Mouse (Mus musculus) yolk sac, embryonic 10.5 days (tissue): ENCODE results near the gene G6pdx.

Experiments used
- DNase-seq: peaks from one replicate; pipeline ENCODE4 v3.0.0-alpha.2; 2017; ENCODE audit warnings: low spot score

Gene G6pdx

GRCm38 (mm10) chrX:74428826-74429276 lies at the start of gene G6pdx:
G6pdx (minus strand) TSS chrX:74429194.
- DNase-seq: peak; percentile 88

GRCm38 (mm10) chrX:74452773-74453172 lies 23.8 kb upstream of the G6pdx start:
- DNase-seq: no peak

GRCm38 (mm10) chrX:74451157-74451912 lies 22.3 kb upstream of the G6pdx start:
- no peak for DNase-seq

GRCm38 (mm10) chrX:74429290-74429821 lies 362 bp upstream of the G6pdx start:
- peak; percentile 66 for DNase-seq

GRCm38 (mm10) chrX:74428146-74428825 lies 708 bp downstream of the G6pdx start:
- DNase-seq: no peak

GRCm38 (mm10) chrX:74427116-74427515 lies 1.9 kb downstream of the G6pdx start:
- DNase-seq: no peak

GRCm38 (mm10) chrX:74426256-74426655 lies 2.7 kb downstream of the G6pdx start:
- no peak for DNase-seq

- peak; percentile 12 for DNase-seq
Observed at GRCm38 (mm10) chrX:74425195-74425594, 3.8 kb downstream of the G6pdx start.

- peak; percentile 71 for DNase-seq
Observed at GRCm38 (mm10) chrX:74424443-74424842, 4.6 kb downstream of the G6pdx start.

- DNase-seq: peak; percentile 34
Observed at GRCm38 (mm10) chrX:74413377-74413776, 15.6 kb downstream of the G6pdx start.

- no peak for DNase-seq
Observed at GRCm38 (mm10) chrX:74408340-74408739, 20.7 kb downstream of the G6pdx start.

GRCm38 (mm10) chrX:74400136-74400535 lies 28.9 kb downstream of the G6pdx start:
- DNase-seq: no peak

GRCm38 (mm10) chrX:74392535-74393443 lies 36.2 kb downstream of the G6pdx start, which contains the start of the genes Fam3a and Ikbkg:
Fam3a (minus strand) TSS chrX:74393272.
Ikbkg (plus strand) TSS chrX:74393290.
- peak; percentile 83 for DNase-seq

GRCm38 (mm10) chrX:74388153-74388552 lies 40.8 kb downstream of the G6pdx start:
- no peak for DNase-seq

- DNase-seq: no peak
Observed at GRCm38 (mm10) chrX:74384451-74384850, 44.5 kb downstream of the G6pdx start.

GRCm38 (mm10) chrX:74372888-74373549 lies 56.0 kb downstream of the G6pdx start, which contains the start of the genes Ubl4a and Slc10a3:
Ubl4a (minus strand) TSS chrX:74373218.
Slc10a3 (minus strand) TSS chrX:74373349.
- peak; percentile 84 for DNase-seq

GRCm38 (mm10) chrX:74368209-74368909 lies 60.6 kb downstream of the G6pdx start:
- peak; percentile 77 for DNase-seq

GRCm38 (mm10) chrX:74367512-74367911 lies 61.5 kb downstream of the G6pdx start:
- no peak for DNase-seq
